Mouse (Mus musculus) kidney, postnatal 0 days (tissue): ENCODE measurements around the gene Ren1. TPM values are rescaled to one million over a fixed set of nuclear protein-coding genes. Genes with fewer than 3 reads are reported as not detected.

ENCODE experiments used
- ATAC-seq: fragments of 200-750 bp; cut with Nextera tagmentation; replicated peaks from 2 replicates; pipeline ENCODE4 v1.8.0; 2017; ENCODE audit warnings: low read depth, moderate number of reproducible peaks, moderate TSS enrichment, moderate library complexity; ENCODE audit not compliant: low FRiP score
- DNase-seq: peaks from one replicate; pipeline ENCODE4 v3.0.0-alpha.2; 2016; ENCODE audit warnings: low spot score
- H3K27ac ChIP-seq: fragments of 300-500 bp; sonication (generic); 2 replicates; pipeline ENCODE4 v1.5.1; 2014; ENCODE audit warnings: mild to moderate bottlenecking
- H3K27me3 ChIP-seq: fragments of 300-500 bp; sonication (generic); 2 replicates; pipeline ENCODE4 v1.6.1; 2014; ENCODE audit warnings: low read length, mixed read lengths; ENCODE audit not compliant: insufficient read depth
- H3K36me3 ChIP-seq: fragments of 300-500 bp; sonication (generic); 2 replicates; pipeline ENCODE4 v1.6.1; 2014; ENCODE audit warnings: low read length, mixed read lengths; ENCODE audit not compliant: insufficient read depth
- H3K4me1 ChIP-seq: fragments of 300-500 bp; sonication (generic); replicated peaks from 2 replicates; pipeline ENCODE4 v1.6.1; 2014; ENCODE audit warnings: antibody characterized with exemption, low read length, mixed read lengths; ENCODE audit not compliant: insufficient read depth
- H3K4me2 ChIP-seq: fragments of 300-500 bp; sonication (generic); 2 replicates; pipeline ENCODE4 v1.6.1; 2014; ENCODE audit warnings: mild to moderate bottlenecking, low read length, moderate library complexity, mixed read lengths
- H3K4me3 ChIP-seq: fragments of 300-500 bp; sonication (generic); replicated peaks from 2 replicates; pipeline ENCODE4 v1.5.1; 2014; ENCODE audit warnings: low read depth, low read length
- H3K9ac ChIP-seq: fragments of 300-500 bp; sonication (generic); 2 replicates; pipeline ENCODE4 v1.6.1; 2014; ENCODE audit warnings: low read depth, low read length
- H3K9me3 ChIP-seq: fragments of 300-500 bp; sonication (generic); replicated peaks from 2 replicates; pipeline ENCODE4 v1.6.1; 2016; ENCODE audit warnings: low read length, inconsistent platforms, mixed read lengths
- CTCF ChIP-seq: IDR thresholded peaks from 2 replicates; pipeline ENCODE4 v1.5.1; 2016; ENCODE audit warnings: antibody characterized with exemption, low read depth, mild to moderate bottlenecking, moderate library complexity
- WGBS: fragments of 180-500 bp; shearing (Covaris S2); extraction: QIAGEN DNeasy Blood & Tissue Kit; methylation state at CpG from one replicate; pipeline ENCODE4 v1.1.7; 2014; 5-methylcytosine and 5-hydroxymethylcytosine counted together
- polyA plus RNA-seq: library from polyadenylated mRNA; unstranded; fragments of >200 nt; fragmentation: Nextera tagmentation; extraction: Ambion mirVana; gene quantifications from 2 replicates; pipeline ENCODE4 v1.2.1, GENCODE M21; 2015

Gene Ren1
- polyA plus RNA-seq, 1 experiment from 2014 or later: 484 TPM

DNA sequence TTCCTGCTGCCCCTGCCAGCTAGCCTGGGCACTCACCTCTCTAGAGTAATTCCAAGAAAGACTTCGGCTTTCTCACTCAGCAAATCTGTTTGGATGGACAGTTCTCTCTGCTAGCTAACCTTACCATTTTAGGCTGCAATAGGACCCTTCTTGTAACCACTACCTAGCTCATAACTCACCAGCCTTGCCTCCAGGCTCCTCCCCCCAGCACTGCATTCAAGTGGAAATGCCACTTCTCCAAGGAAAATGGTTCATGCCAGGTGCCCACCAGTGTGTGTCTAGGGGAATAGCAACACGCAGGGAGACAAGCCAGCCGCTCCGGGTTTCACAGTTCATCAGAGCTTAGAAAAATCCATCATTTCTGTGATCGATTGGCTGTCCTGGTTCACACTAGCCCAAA, 27.2 kb downstream of the Ren1 start:
- 62% methylated on average over 5 of the region's 5 CpGs for WGBS
- TF ChIP-seq CTCF: no peak
- H3K36me3 ChIP-seq: no peaks in the 10 kb centered on the region
- no peaks in the 10 kb centered on the region for H3K9me3 ChIP-seq
- peak; percentile 44 for DNase-seq
- no peak overlapping the region for H3K9ac ChIP-seq
- 0 out of 2 replicates have a peak overlapping the region, but pooled peaks have one; percentile 6 for H3K27ac ChIP-seq
- no peak for ATAC-seq
- H3K4me1 ChIP-seq: 0 out of 2 replicates have a peak, but pooled peaks cover 2% of the 10 kb centered on the region
- no peak overlapping the region for H3K4me2 ChIP-seq
- no peaks in the 10 kb centered on the region for H3K27me3 ChIP-seq
- H3K4me3 ChIP-seq: no peak overlapping the region

DNA sequence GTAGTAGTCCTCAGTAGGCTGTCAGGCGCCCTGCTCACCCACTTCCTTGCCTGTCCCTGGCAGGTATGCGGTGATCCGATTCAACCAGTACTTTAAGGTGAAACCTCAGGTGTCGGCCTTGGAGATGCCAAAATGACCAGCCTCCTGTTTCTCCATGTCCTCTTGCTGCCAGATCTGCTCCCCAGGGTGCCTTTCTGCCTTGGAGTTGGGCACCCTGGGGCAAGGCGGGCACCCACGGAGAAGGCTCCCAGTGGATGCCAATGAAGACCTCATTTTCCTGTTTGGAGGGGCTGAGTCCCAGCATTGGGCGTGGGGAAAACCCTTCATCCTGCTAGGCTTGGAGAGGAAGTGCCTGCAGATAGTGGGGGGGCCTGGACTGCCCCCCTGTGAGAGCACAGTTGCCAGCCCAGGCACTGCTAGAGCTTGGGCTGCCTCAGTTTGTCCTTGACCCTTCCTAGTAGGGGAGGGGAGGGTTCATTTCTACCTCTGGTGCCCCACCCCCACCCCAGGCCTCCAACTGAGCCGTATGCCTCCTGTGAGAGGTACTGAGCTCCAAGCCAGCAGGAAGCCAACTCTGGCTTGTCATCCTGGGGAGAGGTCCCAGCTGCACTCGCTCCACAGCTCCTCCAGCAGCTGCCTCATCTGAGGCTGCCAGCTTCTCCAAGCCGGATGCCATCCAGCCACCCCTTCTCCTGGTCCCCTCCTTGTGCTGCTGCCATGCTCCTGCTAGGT, 29.1 kb downstream of the Ren1 start:
- WGBS: 71% methylated on average over 10 of the region's 10 CpGs
- H3K27me3 ChIP-seq: no peaks in the 10 kb centered on the region
- ATAC-seq (no peak), DNase-seq (no peak)
- H3K27ac ChIP-seq: peak overlapping the region; percentile 52; the same call in 1 of the 2 replicates
- no peak overlapping the region for H3K4me3 ChIP-seq
- H3K4me1 ChIP-seq: 0 out of 2 replicates have a peak, but pooled peaks cover 5% of the 10 kb centered on the region
- no peaks in the 10 kb centered on the region for H3K9me3 ChIP-seq
- no peak overlapping the region for H3K4me2 ChIP-seq
- peaks cover 15% of the 10 kb centered on the region; the same call in 1 of the 2 replicates for H3K36me3 ChIP-seq
- H3K9ac ChIP-seq: no peak overlapping the region
- TF ChIP-seq CTCF: no peak

GRCm38 (mm10) chr1:133379986-133380320, 29.6 kb downstream of the Ren1 start:
- no peak overlapping the region for H3K4me3 ChIP-seq
- peak overlapping the region; percentile 52; the same call in 1 of the 2 replicates for H3K27ac ChIP-seq
- DNase-seq (no peak), ATAC-seq (no peak)
- 68% methylated on average over 3 of the region's 3 CpGs for WGBS
- no peaks in the 10 kb centered on the region for H3K27me3 ChIP-seq
- no peak for TF ChIP-seq CTCF
- peaks cover 20% of the 10 kb centered on the region for H3K36me3 ChIP-seq
- H3K9me3 ChIP-seq: no peaks in the 10 kb centered on the region
- no peak overlapping the region for H3K4me2 ChIP-seq
- no peak overlapping the region for H3K9ac ChIP-seq
- H3K4me1 ChIP-seq: 0 out of 2 replicates have a peak, but pooled peaks cover 5% of the 10 kb centered on the region

DNA sequence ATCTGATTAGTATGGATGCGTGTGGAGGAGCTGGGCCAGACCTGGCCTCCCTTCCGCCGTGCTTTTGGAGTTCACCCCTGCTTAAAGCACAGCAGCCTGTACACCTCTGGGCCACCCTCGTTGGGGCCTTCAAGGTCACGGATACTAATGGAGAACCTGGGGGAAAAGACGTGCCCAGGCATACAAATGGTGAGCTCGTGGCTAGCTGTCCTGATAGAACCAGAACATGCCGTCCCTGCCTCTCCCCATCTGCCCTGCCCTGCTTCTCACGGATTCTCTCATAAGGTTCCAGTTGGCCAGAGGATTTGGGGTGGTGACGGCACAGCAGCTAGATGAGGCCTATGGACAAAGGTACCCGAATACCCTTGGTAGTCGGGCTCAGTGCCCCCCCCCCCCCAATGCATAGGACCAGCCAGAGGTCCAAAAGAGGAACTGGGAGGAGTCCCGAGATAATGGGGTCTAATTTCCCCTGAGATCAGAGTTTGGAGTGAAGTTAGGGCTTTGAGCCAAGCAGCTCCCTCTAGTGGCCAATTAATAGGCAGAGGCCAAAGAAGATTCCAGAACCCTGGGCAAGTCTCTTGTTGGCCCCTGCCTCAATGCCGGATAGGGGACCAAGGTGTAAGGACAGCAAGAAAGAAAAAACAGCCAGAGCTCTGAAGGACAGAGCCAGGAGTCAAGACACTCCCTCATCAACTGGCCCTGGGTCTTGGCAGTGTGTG, 30.2 kb downstream of the Ren1 start:
- 0 out of 2 replicates have a peak, but pooled peaks cover 5% of the 10 kb centered on the region for H3K4me1 ChIP-seq
- peak; percentile 80 for TF ChIP-seq CTCF
- H3K36me3 ChIP-seq: peaks cover 24% of the 10 kb centered on the region
- H3K27ac ChIP-seq: peak overlapping the region; percentile 52; the same call in 1 of the 2 replicates
- no peaks in the 10 kb centered on the region for H3K9me3 ChIP-seq
- DNase-seq (peak; percentile 87), ATAC-seq (no peak)
- H3K9ac ChIP-seq: no peak overlapping the region
- H3K27me3 ChIP-seq: no peaks in the 10 kb centered on the region
- H3K4me2 ChIP-seq: no peak overlapping the region
- 66% methylated on average over 14 of the region's 14 CpGs for WGBS
- no peak overlapping the region for H3K4me3 ChIP-seq

GRCm38 (mm10) chr1:133382008-133382407, 31.7 kb downstream of the Ren1 start:
- Histone ChIP-seq H3K36me3 (peaks cover 39% of the 10 kb centered on the region), H3K9ac (no peak overlapping the region), H3K4me3 (no peak overlapping the region), H3K27me3 (no peaks in the 10 kb centered on the region), H3K4me1 (0 out of 2 replicates have a peak, but pooled peaks cover 5% of the 10 kb centered on the region), H3K9me3 (no peaks in the 10 kb centered on the region), H3K4me2 (no peak overlapping the region), H3K27ac (no peak overlapping the region)
- ATAC-seq (peak; percentile 16; the same call in 1 of the 2 replicates), DNase-seq (peak; percentile 93)
- WGBS: 7% methylated on average over 9 of the region's 9 CpGs
- peak; percentile 100 for TF ChIP-seq CTCF

DNA sequence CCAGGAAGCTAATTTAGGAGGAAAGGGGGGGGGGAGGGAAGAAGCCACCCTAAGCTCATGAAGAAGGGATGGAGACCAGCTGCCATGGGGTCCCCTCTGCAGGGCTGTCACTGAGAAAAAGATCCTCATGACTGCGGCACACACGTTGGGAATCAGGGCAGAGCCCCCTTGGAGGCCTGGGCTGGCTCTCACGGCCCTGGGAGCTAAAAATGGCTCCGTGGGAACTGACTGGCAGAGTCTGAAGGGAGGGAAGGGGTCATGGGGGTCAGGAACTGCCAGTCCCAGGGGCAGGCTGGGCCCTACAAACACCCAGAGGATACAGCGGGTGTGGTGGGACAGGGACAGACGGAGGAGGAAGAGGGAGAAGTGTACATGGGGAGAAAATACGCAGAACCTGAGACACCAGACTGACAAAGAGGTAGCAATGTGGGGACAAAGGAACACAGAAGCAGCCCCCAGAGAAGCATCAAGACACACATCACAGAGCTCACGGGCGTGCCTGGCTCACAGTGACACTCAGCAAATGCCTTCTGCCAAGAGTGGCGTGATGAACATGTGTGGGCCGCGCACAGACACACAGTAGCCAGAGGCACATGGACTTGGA, 32.3 kb downstream of the Ren1 start:
- Histone ChIP-seq H3K4me1 (0 out of 2 replicates have a peak, but pooled peaks cover 5% of the 10 kb centered on the region), H3K9ac (0 out of 2 replicates have a peak overlapping the region, but pooled peaks have one; percentile 23), H3K4me2 (no peak overlapping the region), H3K27ac (peak overlapping the region; percentile 47), H3K36me3 (peaks cover 44% of the 10 kb centered on the region), H3K4me3 (no peak overlapping the region), H3K27me3 (no peaks in the 10 kb centered on the region), H3K9me3 (no peaks in the 10 kb centered on the region)
- ATAC-seq: no peak
- DNase-seq: no peak
- TF ChIP-seq CTCF: no peak
- 57% methylated on average over 12 of the region's 12 CpGs for WGBS
